Mouse (Mus musculus) embryonic fibroblast, embryonic 13.5 days (primary cell): ENCODE measurements around the gene Bscl2.

ENCODE experiments used
- CTCF ChIP-seq: IDR thresholded peaks from 2 replicates; pipeline ENCODE4 v1.5.1; 2011; ENCODE audit warnings: mild to moderate bottlenecking, control low read depth, low read length, moderate library complexity, borderline replicate concordance; ENCODE audit not compliant: insufficient read depth
- POLR2A ChIP-seq: IDR thresholded peaks from 2 replicates; pipeline ENCODE4 v1.6.1; 2011; ENCODE audit warnings: low read depth, mild to moderate bottlenecking, control low read depth, low read length, moderate library complexity

GRCm38 (mm10) chr19:8821146-8821545, 16.1 kb upstream of the Bscl2 start:
- TF ChIP-seq POLR2A (no peak), CTCF (no peak)
